Mouse (Mus musculus): ENCODE measurements around the gene Npas2. TPM values are rescaled to one million over a fixed set of nuclear protein-coding genes. Genes with fewer than 3 reads are reported as not detected.

Gene Npas2
- polyA plus RNA-seq, 1 experiment from 2014 or later: not detected

DNA sequence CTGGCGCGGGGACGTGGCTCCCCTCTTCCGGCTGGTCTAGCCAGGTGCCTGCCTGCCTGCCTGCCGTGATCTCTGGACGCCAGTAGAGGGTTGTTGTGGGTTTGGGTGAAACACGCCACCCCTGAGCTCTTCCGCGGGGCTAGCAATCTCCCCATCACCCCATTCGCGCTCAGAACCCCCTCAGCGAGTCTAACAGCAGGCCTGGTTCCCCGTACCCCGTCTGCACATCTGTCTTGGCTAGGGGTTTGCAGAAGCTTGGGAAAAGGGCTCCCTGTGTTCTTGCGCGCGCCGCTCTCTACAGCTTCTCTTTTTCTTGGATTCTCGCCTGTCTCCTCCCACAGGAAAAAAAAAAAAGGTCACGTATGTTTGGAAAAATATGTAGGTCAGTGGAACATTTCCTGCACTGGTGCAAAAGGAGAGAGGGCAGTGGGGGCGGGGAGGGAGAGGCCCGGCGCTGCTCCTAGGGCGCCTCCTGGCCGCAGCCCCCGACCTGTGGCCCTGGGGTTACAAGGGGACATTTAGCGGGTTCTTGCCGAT lies 1.0 kb upstream of the Npas2 start:
- 1% methylated on average over 27 of the region's 28 CpGs for WGBS
- Histone ChIP-seq H3K9ac (replicated peaks) (no peak overlapping the region), H3K4me1 (peaks cover 21% of the 10 kb centered on the region), H3K27ac (replicated peaks) (no peak overlapping the region), H3K4me2 (replicated peaks) (peak overlapping the region; percentile 99), H3K4me3 (peak overlapping the region; percentile 78), H3K36me3 (no peaks in the 10 kb centered on the region), H3K9me3 (no peaks in the 10 kb centered on the region), H3K27me3 (peaks cover 61% of the 10 kb centered on the region)
- no peak for ATAC-seq (ENCODE audit: low FRiP score, low read depth)

DNA sequence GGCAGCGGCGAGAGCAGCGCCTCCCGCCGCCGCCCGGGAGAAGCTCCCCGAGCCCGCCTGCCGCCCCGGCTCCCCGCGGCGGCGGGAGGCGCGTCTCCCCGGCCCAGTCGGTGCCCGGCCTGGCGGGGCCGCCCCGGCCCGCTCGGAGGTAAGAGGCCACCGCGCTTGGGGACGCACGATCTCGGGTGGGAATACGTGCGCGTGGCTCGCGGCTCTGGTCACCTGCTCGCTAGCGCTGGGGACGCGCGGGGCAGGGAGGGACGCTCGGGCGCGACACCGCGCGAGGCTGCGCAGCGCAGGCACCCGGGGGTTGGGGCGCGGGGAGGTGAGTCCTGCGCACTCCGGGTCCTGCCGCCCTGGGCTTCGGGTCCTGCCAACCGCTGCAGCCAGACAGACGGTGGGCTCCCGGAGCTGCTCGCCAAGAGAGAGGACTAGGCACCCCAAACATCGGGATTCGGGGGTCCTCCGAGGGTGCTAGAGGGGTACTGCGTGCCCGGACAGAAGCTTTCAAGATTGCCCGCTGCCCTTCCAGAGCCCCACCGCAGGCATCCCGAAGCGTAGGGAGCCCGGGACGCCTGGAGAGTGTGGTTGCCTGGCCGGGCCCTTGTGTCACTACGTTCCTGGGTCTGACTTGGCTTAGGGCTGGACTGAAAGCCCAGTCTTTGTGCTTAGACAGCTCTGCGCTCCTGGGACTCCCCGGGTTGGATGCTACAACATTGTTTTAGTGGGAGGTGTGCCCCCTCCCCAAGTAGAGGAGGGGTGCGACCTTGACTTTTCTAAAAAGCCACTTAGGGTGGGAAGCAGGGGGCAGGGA lies 538 bp downstream of the Npas2 start:
- peak; percentile 75 for ATAC-seq (ENCODE audit: low FRiP score, low read depth)
- peak overlapping the region; percentile 78 for H3K4me3 ChIP-seq
- no peaks in the 10 kb centered on the region for H3K36me3 ChIP-seq
- peaks cover 21% of the 10 kb centered on the region for H3K4me1 ChIP-seq
- H3K9me3 ChIP-seq: no peaks in the 10 kb centered on the region
- under 1% methylated on average over 67 of the region's 76 CpGs for WGBS
- H3K4me2 ChIP-seq (replicated peaks): peak overlapping the region; percentile 99
- peaks cover 61% of the 10 kb centered on the region for H3K27me3 ChIP-seq
- no peak overlapping the region for H3K27ac ChIP-seq (replicated peaks)
- H3K9ac ChIP-seq (replicated peaks): peak overlapping the region; percentile 58

DNA sequence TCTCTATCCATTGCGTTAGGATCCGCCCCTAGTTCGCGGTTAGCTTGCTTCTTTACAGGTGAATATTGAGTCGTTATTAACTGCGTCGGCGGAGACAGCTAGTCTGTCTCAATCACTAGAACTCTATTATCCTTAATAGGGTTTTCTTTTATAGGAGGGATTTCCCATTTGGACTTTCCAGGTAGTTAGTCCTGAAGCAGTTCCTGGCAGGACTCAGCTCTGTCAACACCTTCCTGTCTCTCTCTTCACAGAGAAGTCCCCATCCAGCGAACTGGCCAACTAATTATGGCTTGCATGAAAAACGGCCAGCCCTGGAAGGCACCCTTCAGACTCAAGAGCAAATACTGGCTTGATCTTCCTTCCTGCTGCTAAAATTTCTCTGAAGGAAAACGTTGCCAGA lies 1.4 kb downstream of the Npas2 start:
- H3K27me3 ChIP-seq: peaks cover 61% of the 10 kb centered on the region
- H3K36me3 ChIP-seq: no peaks in the 10 kb centered on the region
- no peaks in the 10 kb centered on the region for H3K9me3 ChIP-seq
- ATAC-seq (ENCODE audit: low FRiP score, low read depth): no peak
- no peak overlapping the region for H3K27ac ChIP-seq (replicated peaks)
- no peak overlapping the region for H3K4me3 ChIP-seq
- H3K4me2 ChIP-seq (replicated peaks): no peak overlapping the region
- no peak overlapping the region for H3K9ac ChIP-seq (replicated peaks)
- 4% methylated on average over 11 of the region's 11 CpGs for WGBS
- H3K4me1 ChIP-seq: peaks cover 21% of the 10 kb centered on the region

DNA sequence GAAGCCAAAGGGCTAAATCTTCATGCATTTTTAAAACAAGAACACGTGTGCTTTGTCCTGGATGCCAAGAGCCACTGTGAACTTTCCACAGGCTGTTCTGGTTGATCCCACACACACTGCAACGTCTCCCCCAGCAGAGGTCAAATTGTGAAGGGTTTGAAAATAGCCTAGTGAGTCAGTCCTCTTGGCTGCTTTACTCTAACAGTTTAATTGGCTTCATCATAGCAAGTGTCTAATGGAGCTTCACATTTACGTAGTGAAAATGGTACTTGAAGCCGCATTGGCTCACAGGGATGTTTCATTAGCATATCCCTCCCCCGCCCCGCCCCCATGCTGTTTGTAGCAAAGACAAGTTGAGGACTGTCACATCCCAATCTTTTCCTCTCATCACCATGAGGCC lies 2.6 kb downstream of the Npas2 start:
- Histone ChIP-seq H3K4me3 (no peak overlapping the region), H3K4me2 (replicated peaks) (no peak overlapping the region), H3K9me3 (no peaks in the 10 kb centered on the region), H3K27ac (replicated peaks) (no peak overlapping the region), H3K36me3 (no peaks in the 10 kb centered on the region), H3K9ac (replicated peaks) (no peak overlapping the region), H3K4me1 (peaks cover 21% of the 10 kb centered on the region), H3K27me3 (peaks cover 57% of the 10 kb centered on the region)
- no peak for ATAC-seq (ENCODE audit: low FRiP score, low read depth)
- 38% methylated on average over 6 of the region's 6 CpGs for WGBS

DNA sequence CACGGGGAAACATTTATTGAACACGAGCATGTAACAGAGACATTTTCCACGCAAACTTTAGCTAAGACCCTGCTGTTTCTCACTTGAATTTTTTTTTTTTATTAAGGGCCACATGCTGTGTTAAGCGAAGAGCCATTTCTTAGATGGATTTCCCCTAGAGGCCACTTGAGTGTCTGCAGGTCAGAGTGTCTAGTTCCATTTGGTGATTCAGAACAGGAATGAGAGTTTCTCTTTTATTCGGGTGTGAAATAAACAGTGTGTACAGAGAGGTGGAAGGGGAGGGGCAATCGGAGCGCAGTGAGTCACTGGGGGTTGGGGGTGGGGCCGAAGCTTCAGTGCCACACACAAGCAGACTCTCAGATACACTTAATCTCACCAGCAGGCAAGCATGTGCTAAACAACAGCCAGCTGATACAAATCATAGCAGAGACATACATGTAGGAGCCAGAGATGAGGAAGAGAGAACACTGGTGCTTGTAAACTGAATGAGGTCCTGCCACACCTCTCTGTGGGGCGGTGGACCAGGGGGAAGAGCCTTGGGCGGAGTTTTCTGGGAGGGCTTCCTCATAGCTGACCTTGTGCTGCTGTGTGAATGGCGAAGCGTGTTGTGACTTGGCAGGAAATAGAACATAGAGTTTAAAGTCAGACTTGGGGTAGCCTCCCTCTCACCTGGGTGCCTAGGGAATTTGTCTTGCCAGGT lies 3.3 kb downstream of the Npas2 start:
- no peak overlapping the region for H3K4me2 ChIP-seq (replicated peaks)
- no peaks in the 10 kb centered on the region for H3K9me3 ChIP-seq
- no peak overlapping the region for H3K4me3 ChIP-seq
- no peak overlapping the region for H3K9ac ChIP-seq (replicated peaks)
- ATAC-seq (ENCODE audit: low FRiP score, low read depth): no peak
- H3K36me3 ChIP-seq: no peaks in the 10 kb centered on the region
- WGBS: 56% methylated on average over 12 of the region's 12 CpGs
- H3K27me3 ChIP-seq: peaks cover 52% of the 10 kb centered on the region
- H3K4me1 ChIP-seq: peaks cover 21% of the 10 kb centered on the region
- no peak overlapping the region for H3K27ac ChIP-seq (replicated peaks)

DNA sequence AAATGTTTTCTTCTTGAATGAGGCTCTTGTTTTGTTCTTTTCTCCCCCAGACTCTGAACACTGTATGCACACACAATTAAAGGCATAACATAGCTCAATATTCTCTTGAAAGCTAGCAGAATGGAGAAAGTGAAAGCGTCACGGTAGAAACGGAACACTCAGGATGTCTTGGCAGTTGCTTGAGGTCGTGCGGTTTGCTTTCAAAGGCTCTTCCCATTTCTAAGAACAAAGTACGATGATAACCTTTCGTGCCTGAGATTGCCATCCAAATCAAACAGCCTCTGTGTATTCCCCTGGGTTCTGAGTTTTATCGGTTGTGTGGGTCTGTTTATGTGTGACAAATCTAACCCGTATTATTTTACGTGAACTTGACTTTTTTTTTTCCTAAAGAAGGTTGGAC lies 11.5 kb downstream of the Npas2 start:
- WGBS: 91% methylated on average over 10 of the region's 10 CpGs
- no peaks in the 10 kb centered on the region for H3K36me3 ChIP-seq
- H3K4me2 ChIP-seq (replicated peaks): no peak overlapping the region
- H3K27me3 ChIP-seq: no peaks in the 10 kb centered on the region
- H3K9ac ChIP-seq (replicated peaks): no peak overlapping the region
- no peak overlapping the region for H3K4me3 ChIP-seq
- no peak for ATAC-seq (ENCODE audit: low FRiP score, low read depth)
- no peaks in the 10 kb centered on the region for H3K9me3 ChIP-seq
- H3K27ac ChIP-seq (replicated peaks): no peak overlapping the region
- no peaks in the 10 kb centered on the region for H3K4me1 ChIP-seq

DNA sequence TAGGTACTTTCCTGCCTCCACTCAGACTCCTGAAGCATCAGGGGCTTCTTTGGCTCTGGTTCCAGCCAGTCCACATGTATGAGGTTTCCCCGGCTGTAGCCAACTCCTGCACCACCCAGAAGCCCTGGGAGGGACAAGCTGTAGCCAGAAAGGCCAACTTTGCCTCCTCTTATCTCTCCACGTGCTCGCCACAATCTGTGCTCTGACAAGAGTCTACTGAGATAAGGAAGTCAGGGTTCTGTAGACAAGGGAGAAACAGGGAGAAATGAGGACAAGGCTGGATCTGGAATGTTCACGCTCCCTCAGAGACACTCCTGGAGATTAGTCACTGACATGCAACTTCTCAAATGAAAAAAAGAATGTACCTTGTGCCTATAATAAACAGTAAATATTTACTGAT lies 12.2 kb downstream of the Npas2 start:
- no peak overlapping the region for H3K4me3 ChIP-seq
- no peak overlapping the region for H3K4me2 ChIP-seq (replicated peaks)
- no peaks in the 10 kb centered on the region for H3K9me3 ChIP-seq
- no peaks in the 10 kb centered on the region for H3K4me1 ChIP-seq
- no peak for ATAC-seq (ENCODE audit: low FRiP score, low read depth)
- H3K27ac ChIP-seq (replicated peaks): no peak overlapping the region
- H3K36me3 ChIP-seq: no peaks in the 10 kb centered on the region
- WGBS: 83% methylated on average over 4 of the region's 4 CpGs
- H3K27me3 ChIP-seq: no peaks in the 10 kb centered on the region
- no peak overlapping the region for H3K9ac ChIP-seq (replicated peaks)

DNA sequence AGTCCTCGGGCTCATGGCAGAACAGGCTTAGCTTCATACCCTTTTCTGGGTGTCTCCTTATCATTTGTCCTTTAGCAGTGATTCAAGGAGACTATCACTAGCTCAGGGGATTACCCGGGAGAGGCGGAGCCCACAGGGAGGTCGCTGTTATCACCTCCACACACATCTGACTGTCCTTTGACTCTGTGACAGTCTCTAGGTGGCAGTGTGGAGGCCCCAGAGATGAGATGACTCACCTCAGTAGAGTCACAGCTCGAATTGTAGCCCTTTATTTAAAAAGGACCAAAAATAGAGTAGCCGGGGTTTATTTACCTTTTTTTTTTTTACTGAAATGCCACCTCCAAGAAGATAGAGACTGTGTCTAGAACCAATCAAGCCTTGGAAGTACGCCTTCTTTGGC lies 13.4 kb downstream of the Npas2 start:
- no peaks in the 10 kb centered on the region for H3K27me3 ChIP-seq
- H3K4me1 ChIP-seq: no peaks in the 10 kb centered on the region
- no peak overlapping the region for H3K27ac ChIP-seq (replicated peaks)
- H3K9me3 ChIP-seq: no peaks in the 10 kb centered on the region
- WGBS: 42% methylated on average over 7 of the region's 7 CpGs
- H3K9ac ChIP-seq (replicated peaks): no peak overlapping the region
- no peak overlapping the region for H3K4me2 ChIP-seq (replicated peaks)
- no peak for ATAC-seq (ENCODE audit: low FRiP score, low read depth)
- no peaks in the 10 kb centered on the region for H3K36me3 ChIP-seq
- H3K4me3 ChIP-seq: no peak overlapping the region

DNA sequence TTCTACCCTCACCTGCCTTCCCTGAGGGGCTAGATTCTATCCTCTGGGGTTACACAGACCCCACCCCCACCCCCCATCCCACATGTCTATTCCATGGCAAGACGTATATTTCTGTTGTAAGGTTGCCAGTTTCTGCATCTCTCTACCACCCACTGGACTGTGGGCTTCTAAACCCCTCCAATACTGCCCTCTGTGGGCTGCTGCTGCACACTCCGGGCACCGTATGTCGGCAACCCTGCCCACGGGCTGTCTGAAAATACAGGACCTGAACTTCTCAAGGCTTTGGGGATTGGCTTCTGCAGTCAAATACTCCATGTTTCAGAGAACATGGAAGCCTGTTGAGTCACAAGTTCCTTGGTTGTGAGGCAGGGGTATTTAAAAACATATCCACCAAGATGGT lies 17.4 kb downstream of the Npas2 start:
- Histone ChIP-seq H3K4me1 (no peaks in the 10 kb centered on the region), H3K27me3 (no peaks in the 10 kb centered on the region), H3K4me2 (replicated peaks) (no peak overlapping the region), H3K9me3 (no peaks in the 10 kb centered on the region), H3K4me3 (no peak overlapping the region), H3K9ac (replicated peaks) (no peak overlapping the region), H3K27ac (replicated peaks) (no peak overlapping the region), H3K36me3 (no peaks in the 10 kb centered on the region)
- 81% methylated on average over 5 of the region's 5 CpGs for WGBS
- no peak for ATAC-seq (ENCODE audit: low FRiP score, low read depth)

DNA sequence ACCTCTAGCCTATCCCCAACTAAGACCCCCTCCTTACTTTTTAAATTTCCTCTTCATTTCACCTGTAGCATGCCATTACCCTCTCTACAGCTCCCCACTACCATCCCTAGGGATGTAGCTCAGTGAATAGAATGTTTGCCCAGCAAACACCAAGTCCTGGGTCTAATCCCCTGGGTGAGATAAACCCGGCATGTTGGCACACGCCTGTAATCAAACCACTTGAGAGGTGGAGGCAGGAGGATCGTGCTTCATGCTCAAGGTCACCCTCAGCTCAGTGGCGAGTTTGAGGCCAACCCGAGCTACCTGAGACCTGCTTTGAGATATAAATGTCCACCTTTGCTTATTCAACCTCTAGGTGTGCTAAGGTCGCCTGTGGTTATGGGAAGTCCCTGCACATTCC lies 19.5 kb downstream of the Npas2 start:
- ATAC-seq (ENCODE audit: low FRiP score, low read depth): no peak
- Histone ChIP-seq H3K27me3 (no peaks in the 10 kb centered on the region), H3K36me3 (no peaks in the 10 kb centered on the region), H3K9ac (replicated peaks) (no peak overlapping the region), H3K4me1 (no peaks in the 10 kb centered on the region), H3K9me3 (no peaks in the 10 kb centered on the region), H3K4me2 (replicated peaks) (no peak overlapping the region), H3K27ac (replicated peaks) (no peak overlapping the region), H3K4me3 (no peak overlapping the region)
- WGBS: 81% methylated on average over 6 of the region's 6 CpGs

DNA sequence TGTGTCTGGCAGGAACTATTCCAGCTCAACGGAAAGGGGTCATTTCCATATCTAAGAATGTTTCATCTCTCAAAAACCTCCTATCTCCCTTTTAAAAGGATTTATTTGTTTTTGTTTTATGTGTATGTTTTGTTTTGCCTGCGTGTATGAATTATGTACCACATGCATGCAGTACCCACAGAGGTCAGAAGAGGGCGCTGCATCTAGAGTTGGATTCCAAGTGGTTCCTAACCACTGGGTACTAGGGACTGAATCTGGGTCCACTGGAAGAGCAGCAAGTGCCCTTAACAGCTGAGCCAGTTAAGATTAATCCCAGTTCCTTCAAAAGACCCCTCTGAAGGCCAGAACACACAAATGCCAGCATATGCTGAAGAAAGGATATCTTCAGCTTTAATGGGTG lies 24.1 kb downstream of the Npas2 start:
- no peak for ATAC-seq (ENCODE audit: low FRiP score, low read depth)
- 82% methylated on average over 3 of the region's 3 CpGs for WGBS

DNA sequence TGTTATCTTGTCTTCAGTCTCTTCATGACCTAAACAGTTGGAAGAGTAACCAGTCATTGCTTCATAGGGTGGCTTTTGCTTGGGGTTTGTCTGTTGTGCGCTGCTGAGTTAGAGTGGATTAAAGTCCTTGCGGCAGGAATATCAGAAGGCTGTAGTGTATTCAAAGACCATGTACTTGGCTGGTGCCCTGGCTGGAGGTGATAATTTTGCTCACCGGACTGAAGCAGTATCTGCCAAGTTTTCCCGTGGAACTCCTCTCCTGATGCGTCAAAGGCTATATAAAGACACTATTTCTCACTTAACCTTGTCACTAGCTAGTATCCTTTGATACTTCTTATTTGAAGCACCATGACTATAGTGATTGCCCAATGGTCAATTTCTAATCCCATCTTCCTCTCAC lies 34.9 kb downstream of the Npas2 start:
- Histone ChIP-seq H3K4me2 (replicated peaks) (no peak overlapping the region), H3K27me3 (no peaks in the 10 kb centered on the region), H3K4me3 (no peak overlapping the region), H3K9ac (replicated peaks) (no peak overlapping the region), H3K27ac (replicated peaks) (no peak overlapping the region), H3K9me3 (no peaks in the 10 kb centered on the region), H3K4me1 (no peaks in the 10 kb centered on the region), H3K36me3 (no peaks in the 10 kb centered on the region)
- WGBS: 94% methylated on average over 5 of the region's 5 CpGs
- no peak for ATAC-seq (ENCODE audit: low FRiP score, low read depth)

More for the DNA sequence above, 24.1 kb downstream of the Npas2 start:
- Histone ChIP-seq H3K9ac (replicated peaks) (no peak overlapping the region), H3K27ac (replicated peaks) (no peak overlapping the region), H3K9me3 (no peaks in the 10 kb centered on the region), H3K4me1 (no peaks in the 10 kb centered on the region), H3K4me2 (replicated peaks) (no peak overlapping the region), H3K4me3 (no peak overlapping the region), H3K27me3 (no peaks in the 10 kb centered on the region), H3K36me3 (no peaks in the 10 kb centered on the region)
